Mouse (Mus musculus) stomach, postnatal 0 days (tissue): ENCODE measurements around the gene Zbtb48.

Source experiments
- CTCF ChIP-seq: IDR thresholded peaks from 2 replicates; pipeline ENCODE4 v1.5.1; 2016; ENCODE audit warnings: antibody characterized with exemption, low read depth, mild to moderate bottlenecking, moderate library complexity
- EP300 ChIP-seq: optimal IDR thresholded peaks from 2 replicates; pipeline ENCODE3; 2016; ENCODE audit warnings: antibody characterized with exemption

- TF ChIP-seq CTCF (peak; percentile 22; the same call in 1 of the 2 replicates), EP300 (no peak)
These were observed 5.8 kb downstream of the Zbtb48 start for GRCm38 (mm10) chr4:152021568-152022097.
